Mouse (Mus musculus): Measurements from ENCODE around the gene Nufip1.
"Not testable (repeated sequence)": the region's sequence is repeated elsewhere in the genome, so short reads cannot be mapped to it uniquely, and the experiment has no call there.

Nufip1 gene

DNA sequence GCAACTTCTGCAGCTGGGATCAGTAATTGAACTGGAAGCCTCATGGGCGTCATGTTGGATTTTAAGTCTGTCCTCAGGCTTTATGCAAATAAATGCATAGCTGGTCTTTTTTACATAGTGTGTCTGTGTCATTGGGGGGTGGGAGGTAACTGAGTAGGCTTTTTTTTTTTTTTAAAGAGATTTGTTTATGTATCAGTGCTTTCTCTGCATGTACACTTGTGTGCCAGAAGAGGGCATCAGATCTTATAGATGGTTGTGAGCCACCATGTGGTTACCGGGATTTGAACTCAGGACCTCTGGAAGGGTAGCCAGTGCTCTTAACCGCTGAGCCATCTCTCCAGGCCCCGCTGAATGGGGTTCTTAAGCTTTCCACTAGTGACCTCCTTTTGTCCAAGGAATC lies 24.3 kb downstream of the Nufip1 start:
- no peak for DNase-seq (ENCODE audit: low read depth, low spot score)

DNA sequence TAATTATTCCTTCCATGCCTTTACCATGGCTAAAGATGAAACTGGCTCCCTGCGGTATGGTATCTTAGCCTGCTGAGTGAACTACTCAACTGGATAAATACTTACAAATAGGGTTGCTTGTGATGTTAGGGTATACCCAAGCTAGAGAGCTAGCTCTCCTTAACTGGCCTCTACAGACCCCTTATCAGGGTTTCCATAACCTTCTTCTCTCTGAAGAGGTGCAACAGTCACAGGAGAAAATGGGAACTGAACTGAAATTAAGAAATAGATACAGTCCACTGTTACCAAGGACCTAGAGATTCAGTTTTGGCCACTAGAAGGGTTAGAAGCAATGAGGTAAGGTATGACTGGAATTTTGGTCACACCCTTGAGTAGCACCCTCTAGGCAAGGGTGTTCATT lies 34.6 kb downstream of the Nufip1 start:
- DNase-seq (ENCODE audit: low read depth, low spot score): no peak

DNA sequence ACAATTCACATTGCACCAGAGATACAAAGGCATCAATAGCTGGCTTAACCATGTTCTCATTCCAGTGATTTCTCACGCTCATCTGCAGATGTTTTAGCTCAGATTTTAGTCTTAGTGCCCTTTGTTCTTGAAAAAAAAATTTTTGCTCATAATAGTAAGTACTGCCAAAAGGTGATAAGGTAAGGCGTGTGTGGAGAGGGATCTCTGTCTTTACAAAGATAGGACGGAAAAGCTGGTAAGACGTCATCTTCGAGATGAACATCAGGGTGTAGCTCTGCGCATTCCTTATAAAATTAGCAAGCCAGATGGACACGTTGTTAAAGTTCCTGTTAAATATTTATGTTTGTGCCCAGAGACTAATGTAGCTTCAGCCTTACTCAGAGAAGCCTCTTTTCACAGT lies 35.2 kb downstream of the Nufip1 start:
- DNase-seq (ENCODE audit: low read depth, low spot score): no peak

- DNase-seq (ENCODE audit: low read depth, low spot score): no peak
Measured at GRCm38 (mm10) chr14:76147061-76147460, 36.4 kb downstream of the Nufip1 start.

GRCm38 (mm10) chr14:76148294-76148693 lies 37.6 kb downstream of the Nufip1 start:
- DNase-seq (ENCODE audit: low read depth, low spot score): no peak

GRCm38 (mm10) chr14:76149531-76150179 lies 39.0 kb downstream of the Nufip1 start:
- DNase-seq (ENCODE audit: low read depth, low spot score): no peak

- DNase-seq (ENCODE audit: low read depth, low spot score): no peak
Measured at GRCm38 (mm10) chr14:76150499-76150898, 39.8 kb downstream of the Nufip1 start.

DNA sequence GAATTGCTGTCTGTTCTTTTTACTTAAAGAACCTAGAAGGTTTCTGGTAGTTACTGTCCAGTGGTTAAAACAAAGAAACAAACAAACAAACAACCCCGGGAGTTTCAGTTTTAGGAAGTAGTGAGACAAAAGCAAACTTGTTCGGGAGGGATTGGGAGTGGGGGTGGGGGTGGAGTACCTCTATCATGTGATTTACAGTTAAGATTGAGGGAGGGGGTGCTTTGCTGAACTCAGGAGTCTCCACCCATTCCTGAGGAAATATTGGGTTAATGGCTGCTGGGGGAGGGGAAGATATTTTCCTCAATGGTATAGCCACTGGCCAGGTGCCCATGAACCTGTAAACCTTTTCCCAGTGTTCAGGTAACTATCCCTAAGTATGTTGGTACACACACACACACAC lies 40.3 kb downstream of the Nufip1 start:
- no peak for DNase-seq (ENCODE audit: low read depth, low spot score)

GRCm38 (mm10) chr14:76151820-76152161 lies 41.1 kb downstream of the Nufip1 start:
- no peak for DNase-seq (ENCODE audit: low read depth, low spot score)

DNA sequence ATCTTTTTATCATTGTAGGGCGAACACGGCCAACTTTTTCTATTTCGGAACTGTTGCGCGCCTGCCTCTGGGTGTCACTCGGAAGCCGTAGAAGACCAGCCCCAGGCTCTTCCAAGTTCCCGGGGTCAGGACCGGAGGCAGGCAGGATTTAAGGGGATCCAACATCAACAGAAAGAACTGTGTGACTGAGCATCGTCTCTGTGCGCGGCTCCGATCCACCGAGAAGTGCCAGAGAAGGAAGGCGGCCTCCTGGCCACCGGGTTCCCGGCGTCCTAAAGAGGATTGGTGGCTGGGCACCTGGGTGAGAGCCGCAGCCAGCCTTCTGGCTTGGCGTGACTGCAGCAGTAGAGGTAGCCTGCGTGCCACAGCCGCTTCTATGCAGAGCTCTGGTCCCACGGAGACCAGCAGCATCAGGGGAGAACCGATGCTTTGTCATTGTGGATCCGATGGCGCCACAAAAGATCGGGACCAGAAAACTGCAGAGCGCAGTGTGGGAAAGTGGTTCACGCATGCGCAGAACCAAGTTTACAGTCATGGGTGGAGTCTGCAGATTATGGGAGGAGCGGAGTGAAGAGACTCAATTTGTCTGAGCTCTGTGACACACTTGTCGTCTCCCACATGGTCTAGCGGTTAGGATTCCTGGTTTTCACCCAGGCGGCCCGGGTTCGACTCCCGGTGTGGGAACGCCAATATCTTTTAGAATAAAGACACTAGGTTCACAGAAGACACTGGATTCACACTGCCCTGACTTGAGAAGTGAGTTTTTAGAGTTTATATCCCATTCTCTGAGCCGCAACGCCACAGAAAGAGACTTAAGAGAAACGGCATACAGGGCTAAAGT lies 41.7 kb downstream of the Nufip1 start:
- DNase-seq (ENCODE audit: low read depth, low spot score): peak; percentile 98

DNA sequence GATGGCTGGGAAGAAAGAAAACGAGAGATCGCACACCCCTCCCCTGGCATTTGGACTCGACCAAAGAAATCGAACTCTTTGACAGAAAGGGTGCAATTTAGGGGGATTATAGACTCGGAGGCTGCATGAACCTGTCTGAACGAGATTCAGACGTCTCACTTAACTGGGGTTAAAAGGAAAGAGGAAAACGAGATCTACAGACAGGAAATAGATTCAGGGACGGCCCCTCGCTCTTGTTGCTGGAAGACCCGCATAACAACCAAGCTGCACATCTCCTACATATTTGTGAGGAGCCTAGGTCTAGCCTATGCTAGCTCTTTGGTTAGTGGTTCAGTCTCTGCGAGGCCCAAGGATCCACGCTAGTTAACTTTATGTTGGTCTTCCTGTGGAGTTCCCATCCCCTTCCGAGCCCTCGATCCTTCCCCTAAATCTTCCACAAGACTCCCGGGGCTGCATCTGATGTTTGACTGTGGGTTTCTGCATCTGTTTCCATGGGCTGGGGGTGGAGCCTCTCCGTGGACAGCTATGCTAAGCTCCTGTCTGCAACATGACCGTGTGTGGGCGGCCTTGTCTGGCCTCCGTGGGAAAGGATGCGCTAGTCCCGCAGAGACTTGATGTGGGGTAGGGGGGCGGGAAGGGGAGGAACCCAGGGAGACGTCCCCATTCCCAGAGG lies 42.4 kb downstream of the Nufip1 start:
- no peak for DNase-seq (ENCODE audit: low read depth, low spot score)

DNA sequence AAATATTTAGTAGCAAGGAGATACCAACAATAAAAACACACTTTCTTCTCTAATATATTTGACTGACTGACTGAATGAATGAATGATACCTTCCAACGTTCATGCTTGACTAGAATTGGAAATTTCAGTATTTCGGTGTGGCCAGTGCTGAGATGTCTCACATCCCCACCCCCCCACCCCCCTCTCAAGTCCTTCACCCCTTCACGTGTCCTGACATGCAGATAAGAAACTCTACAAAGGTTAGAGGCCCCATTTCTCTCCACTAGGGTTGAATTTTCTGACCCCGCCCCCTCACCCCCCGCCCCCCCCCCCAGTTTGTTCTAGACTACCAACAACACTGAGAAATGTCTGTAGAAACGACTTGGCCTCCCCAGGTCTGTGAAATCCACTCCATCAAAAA lies 43.1 kb downstream of the Nufip1 start:
- no peak for DNase-seq (ENCODE audit: low read depth, low spot score)

DNA sequence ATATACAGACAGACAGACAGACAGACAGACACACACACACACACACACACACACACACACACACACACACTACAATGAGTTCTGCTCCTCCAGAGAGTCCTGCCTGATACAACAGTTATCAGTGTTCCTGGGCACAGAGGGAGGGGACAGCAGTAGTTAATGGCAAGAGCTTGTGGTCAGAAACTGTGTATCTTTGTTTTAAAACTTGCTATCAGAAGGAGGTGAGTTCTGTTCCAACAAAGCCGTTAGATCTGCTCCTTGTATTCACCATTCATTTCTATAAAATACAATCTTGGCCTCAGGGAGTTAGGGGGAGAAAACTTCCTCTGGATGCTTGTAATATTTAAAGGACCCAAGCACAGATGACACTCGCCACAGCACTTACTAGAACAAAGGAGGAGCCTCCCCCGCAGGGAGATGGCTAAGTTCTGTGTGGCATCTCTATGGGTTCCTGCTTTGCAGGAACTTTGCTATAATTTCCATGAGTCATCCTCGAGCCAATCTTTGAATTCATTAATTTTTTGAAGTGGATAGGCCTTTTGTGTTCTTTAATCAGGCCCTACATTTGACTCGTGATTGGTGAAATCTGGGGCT lies 47.6 kb downstream of the Nufip1 start:
- DNase-seq (ENCODE audit: low read depth, low spot score): no peak

DNA sequence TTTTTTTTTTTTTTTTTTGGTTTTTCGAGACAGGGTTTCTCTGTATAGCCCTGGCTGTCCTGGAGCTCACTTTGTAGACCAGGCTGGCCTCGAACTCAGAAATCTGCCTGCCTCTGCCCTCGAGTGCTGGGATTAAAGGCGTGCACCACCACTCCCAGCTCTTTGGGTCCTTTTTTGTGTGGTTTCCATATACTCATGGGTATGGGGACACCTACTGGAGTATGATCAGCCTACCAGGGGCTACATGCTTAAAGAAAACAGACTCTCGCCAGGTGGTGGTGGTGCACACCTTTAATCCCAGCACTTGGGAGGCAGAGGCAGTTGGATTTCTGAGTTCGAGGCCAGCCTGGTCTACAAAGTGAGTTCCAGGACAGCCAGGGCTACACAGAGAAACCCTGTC lies 49.9 kb downstream of the Nufip1 start:
- not testable (repeated sequence) for DNase-seq (ENCODE audit: low read depth, low spot score)

DNA sequence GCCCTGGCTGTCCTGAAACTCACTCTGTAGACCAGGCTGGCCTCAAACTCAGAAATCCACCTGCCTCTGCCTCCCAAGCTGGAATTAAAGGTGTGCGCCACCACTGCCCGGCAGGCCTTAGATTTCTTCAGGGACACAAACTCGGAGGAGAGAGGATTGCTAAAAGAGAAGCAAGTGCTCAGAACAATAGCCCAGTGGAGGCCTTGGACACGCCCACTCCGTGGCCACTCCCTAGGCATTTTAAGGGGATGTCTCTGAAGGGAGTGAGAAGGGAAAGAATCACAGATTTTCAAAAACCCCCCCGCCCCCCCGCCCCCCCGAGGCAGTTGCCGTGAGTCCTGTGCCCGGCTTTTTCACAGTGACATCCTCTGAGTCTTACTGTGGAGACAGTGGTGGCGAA lies 53.5 kb downstream of the Nufip1 start:
- no peak for DNase-seq (ENCODE audit: low read depth, low spot score)

- peak; percentile 50 for DNase-seq (ENCODE audit: low read depth, low spot score)
Measured at GRCm38 (mm10) chr14:76164904-76165755, 54.4 kb downstream of the Nufip1 start.

- peak; percentile 40 for DNase-seq (ENCODE audit: low read depth, low spot score)
Measured at GRCm38 (mm10) chr14:76169876-76170466, 59.3 kb downstream of the Nufip1 start.

DNA sequence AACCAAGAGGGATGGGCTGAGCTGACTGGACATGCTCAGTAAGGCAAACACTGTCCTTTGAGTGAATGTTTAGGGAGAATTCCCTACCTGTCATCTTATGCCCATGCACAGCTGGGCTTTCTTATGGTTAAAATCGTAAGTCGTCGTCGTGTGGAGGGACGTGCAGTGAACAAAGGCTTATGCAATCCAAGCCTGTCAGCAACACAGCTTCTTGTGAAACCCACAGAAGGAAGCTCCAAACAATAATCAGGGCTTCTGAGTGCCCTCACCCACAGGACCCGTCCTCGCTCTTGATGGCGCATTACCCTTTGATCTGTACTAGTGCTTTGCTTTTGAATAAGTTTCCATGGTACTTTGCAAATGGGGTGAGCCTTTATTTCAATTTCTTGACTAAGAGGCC lies 60.6 kb downstream of the Nufip1 start:
- no peak for DNase-seq (ENCODE audit: low read depth, low spot score)

DNA sequence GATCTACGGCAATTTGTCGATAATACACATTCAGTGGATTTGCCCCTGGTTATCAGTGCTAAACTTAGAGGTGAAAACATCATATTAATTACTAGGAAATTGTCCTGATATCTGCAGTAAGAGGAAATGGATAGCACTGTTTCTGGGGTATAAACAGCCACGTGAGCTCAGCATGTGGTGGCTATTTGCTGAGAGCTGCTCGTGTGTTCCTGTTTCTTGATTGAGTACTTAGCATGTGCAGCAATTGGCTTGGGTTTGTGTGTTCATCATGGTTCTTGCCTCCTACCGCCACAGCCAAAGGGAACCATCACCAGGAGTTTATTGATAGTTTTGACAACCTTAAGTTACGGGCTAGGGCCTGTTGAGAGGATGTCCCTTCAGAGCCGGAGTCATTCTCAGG lies 63.6 kb downstream of the Nufip1 start:
- no peak for DNase-seq (ENCODE audit: low read depth, low spot score)

DNA sequence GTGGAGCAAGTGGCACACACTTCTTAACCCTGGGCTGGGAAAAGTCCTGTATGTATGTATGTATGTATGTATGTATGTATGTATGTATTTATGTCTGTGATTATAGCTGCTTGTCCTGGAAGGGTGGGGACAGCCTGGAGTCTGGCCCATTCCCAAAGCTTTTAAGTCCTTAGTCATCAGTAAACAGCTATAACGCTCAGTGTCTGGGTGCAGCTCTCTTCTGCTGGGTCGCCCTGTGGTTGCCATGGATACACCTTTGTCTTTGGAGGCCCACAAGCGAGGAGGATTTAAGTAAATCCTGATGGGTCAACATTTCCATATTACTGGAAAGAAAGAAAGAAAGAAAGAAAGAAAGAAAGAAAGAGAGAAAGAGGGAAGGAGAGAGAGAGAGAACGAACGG lies 65.1 kb downstream of the Nufip1 start:
- no peak for DNase-seq (ENCODE audit: low read depth, low spot score)

- DNase-seq (ENCODE audit: low read depth, low spot score): no peak
Measured at GRCm38 (mm10) chr14:76177230-76177629, 66.5 kb downstream of the Nufip1 start.

All from forelimb bud, embryonic 11.5 days (tissue).